Mouse (Mus musculus) embryonic facial prominence, embryonic 11.5 days (tissue): ENCODE data around the gene Ntf3. TPM values are rescaled to one million over a fixed set of nuclear protein-coding genes. Genes with fewer than 3 reads are reported as not detected.

ENCODE experiments used
- ATAC-seq: fragments of 200-750 bp; cut with Nextera tagmentation; replicated peaks from 2 replicates; pipeline ENCODE4 v1.8.0; 2017; ENCODE audit warnings: low read depth; ENCODE audit not compliant: insufficient number of reproducible peaks, low FRiP score, low TSS enrichment
- DNase-seq: peaks from one replicate; pipeline ENCODE4 v3.0.0-alpha.2; 2015; ENCODE audit warnings: low spot score
- H3K27ac ChIP-seq: fragments of 300-500 bp; sonication (generic); replicated peaks from 2 replicates; pipeline ENCODE4 v1.5.1; 2014; ENCODE audit warnings: mild to moderate bottlenecking, low read depth, low read length, control low read depth
- H3K27me3 ChIP-seq: fragments of 300-500 bp; sonication (generic); 2 replicates; pipeline ENCODE4 v1.6.1; 2014; ENCODE audit warnings: mild to moderate bottlenecking, low read length, moderate library complexity, mixed read lengths; ENCODE audit not compliant: control insufficient read depth, insufficient read depth
- H3K36me3 ChIP-seq: fragments of 300-500 bp; sonication (generic); replicated peaks from 2 replicates; pipeline ENCODE4 v1.6.1; 2014; ENCODE audit warnings: low read depth, mild to moderate bottlenecking, low read length, moderate library complexity, mixed read lengths; ENCODE audit not compliant: control insufficient read depth, insufficient read depth
- H3K4me1 ChIP-seq: fragments of 300-500 bp; sonication (generic); 2 replicates; pipeline ENCODE4 v1.6.1; 2014; ENCODE audit warnings: low read length, mixed read lengths; ENCODE audit not compliant: control insufficient read depth, insufficient read depth
- H3K4me2 ChIP-seq: fragments of 300-500 bp; sonication (generic); 2 replicates; pipeline ENCODE4 v1.6.1; 2014; ENCODE audit warnings: low read depth, mild to moderate bottlenecking, control low read depth, low read length, moderate library complexity
- H3K4me3 ChIP-seq: fragments of 300-500 bp; sonication (generic); 2 replicates; pipeline ENCODE4 v1.5.1; 2014; ENCODE audit warnings: low read depth, low read length, control low read depth
- H3K9ac ChIP-seq: fragments of 300-500 bp; sonication (generic); replicated peaks from 2 replicates; pipeline ENCODE4 v1.6.1; 2014; ENCODE audit warnings: mild to moderate bottlenecking, control low read depth, low read length
- H3K9me3 ChIP-seq: fragments of 300-500 bp; sonication (generic); replicated peaks from 2 replicates; pipeline ENCODE4 v1.6.1; 2016; ENCODE audit warnings: mild to moderate bottlenecking, low read length, inconsistent platforms, mixed read lengths; ENCODE audit not compliant: control insufficient read depth
- WGBS: fragments of 180-500 bp; shearing (Covaris S2); extraction: QIAGEN DNeasy Blood & Tissue Kit; methylation state at CpG from one replicate; pipeline ENCODE4 v1.1.7; 2014; 5-methylcytosine and 5-hydroxymethylcytosine counted together
- polyA plus RNA-seq: library from polyadenylated mRNA; unstranded; fragments of >200 nt; fragmentation: Nextera tagmentation; extraction: Ambion mirVana; gene quantifications from 2 replicates; pipeline ENCODE4 v1.2.1, GENCODE M21; 2014

Ntf3 gene
- polyA plus RNA-seq, 1 experiment from 2014 or later = 28.0 TPM

DNA sequence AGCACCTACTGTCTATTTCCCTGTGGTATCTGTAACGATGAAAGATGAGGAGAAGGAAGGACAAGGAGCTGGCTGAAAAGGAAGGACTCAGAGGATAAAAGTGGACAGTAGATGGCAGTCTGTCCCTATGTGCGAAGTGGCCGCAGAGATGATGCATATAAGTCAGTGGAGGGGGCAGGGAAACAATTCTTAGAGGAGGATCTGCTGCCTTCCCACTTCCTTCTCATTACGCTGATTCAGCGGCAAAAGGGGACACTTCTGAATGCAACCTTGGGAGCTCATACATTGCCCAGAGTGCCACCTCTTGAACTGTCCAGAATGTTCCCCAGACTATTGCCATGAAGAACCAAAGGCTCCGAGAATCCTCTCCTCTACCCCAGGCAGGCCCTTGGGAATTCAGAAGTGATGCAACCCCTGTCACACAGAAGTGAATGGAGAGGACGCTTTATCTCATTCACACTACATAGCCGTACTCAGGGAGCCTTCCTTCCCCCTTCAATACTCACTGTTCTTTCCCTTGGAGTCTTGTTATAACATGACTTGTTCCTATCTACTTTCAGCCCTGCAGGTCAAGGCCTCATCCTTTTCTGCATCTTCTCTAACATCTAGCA is 12.2 kb downstream of the Ntf3 start:
- H3K4me3 ChIP-seq = no peak overlapping the region
- no peak overlapping the region for H3K27ac ChIP-seq
- no peak; the same call in 1 of the 2 replicates for ATAC-seq
- H3K9ac ChIP-seq = no peak overlapping the region
- H3K9me3 ChIP-seq = no peaks in the 10 kb centered on the region
- no peaks in the 10 kb centered on the region for H3K27me3 ChIP-seq
- no peaks in the 10 kb centered on the region for H3K36me3 ChIP-seq
- 43% methylated on average over 8 of the region's 8 CpGs for WGBS
- H3K4me1 ChIP-seq = peaks cover 4% of the 10 kb centered on the region; the same call in 1 of the 2 replicates
- no peak overlapping the region for H3K4me2 ChIP-seq
- peak; percentile 55 for DNase-seq

DNA sequence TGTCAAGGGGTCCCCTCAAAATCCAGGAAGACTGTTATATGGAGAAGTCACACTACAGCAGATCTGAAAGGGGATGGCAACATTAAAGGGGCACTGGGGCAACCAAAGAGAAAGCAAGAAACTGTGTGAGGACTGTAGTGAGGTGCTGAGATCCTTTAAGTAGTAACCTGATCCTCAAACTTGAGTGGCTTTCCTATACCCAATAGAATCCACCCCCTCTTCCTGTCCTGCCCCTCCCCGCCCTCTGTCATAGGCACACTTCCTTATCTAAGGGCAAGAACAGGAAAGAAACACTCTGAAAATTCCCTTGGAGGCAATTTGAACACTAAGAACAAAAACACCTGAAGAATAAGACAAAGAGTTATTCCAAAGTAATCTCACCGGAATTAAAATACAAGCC is 13.6 kb downstream of the Ntf3 start:
- no peaks in the 10 kb centered on the region for H3K9me3 ChIP-seq
- no peaks in the 10 kb centered on the region for H3K36me3 ChIP-seq
- no peak overlapping the region for H3K9ac ChIP-seq
- H3K27me3 ChIP-seq = no peaks in the 10 kb centered on the region
- H3K4me2 ChIP-seq = no peak overlapping the region
- peaks cover 2% of the 10 kb centered on the region; the same call in 1 of the 2 replicates for H3K4me1 ChIP-seq
- H3K27ac ChIP-seq = no peak overlapping the region
- DNase-seq = no peak
- no peak for ATAC-seq
- 65% methylated on average over 2 of the region's 2 CpGs for WGBS
- no peak overlapping the region for H3K4me3 ChIP-seq

DNA sequence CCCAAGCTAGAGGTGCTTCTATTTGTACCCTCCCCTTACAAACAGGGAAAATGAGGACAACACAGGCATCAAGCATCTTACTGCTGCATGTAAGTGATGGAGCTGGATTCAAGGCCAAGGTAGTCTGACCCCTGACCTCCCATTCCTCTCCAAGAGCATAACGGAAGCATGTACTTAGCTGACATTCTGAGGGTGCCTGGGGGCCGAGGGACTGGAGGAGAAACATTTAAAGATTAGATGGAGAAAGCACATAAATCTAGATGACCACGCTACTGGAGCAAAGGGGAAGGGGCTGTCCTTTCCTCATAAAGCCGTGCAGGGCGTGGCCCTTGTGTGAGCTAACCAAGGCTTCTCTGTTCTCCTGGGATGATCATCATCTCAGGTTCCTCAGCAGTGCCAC is 23.1 kb downstream of the Ntf3 start:
- no peak overlapping the region for H3K4me2 ChIP-seq
- no peaks in the 10 kb centered on the region for H3K36me3 ChIP-seq
- ATAC-seq = no peak
- H3K27me3 ChIP-seq = no peaks in the 10 kb centered on the region
- no peak for DNase-seq
- H3K9ac ChIP-seq = no peak overlapping the region
- H3K4me1 ChIP-seq = no peaks in the 10 kb centered on the region
- H3K4me3 ChIP-seq = no peak overlapping the region
- H3K27ac ChIP-seq = no peak overlapping the region
- 70% methylated on average over 5 of the region's 5 CpGs for WGBS
- no peaks in the 10 kb centered on the region for H3K9me3 ChIP-seq

DNA sequence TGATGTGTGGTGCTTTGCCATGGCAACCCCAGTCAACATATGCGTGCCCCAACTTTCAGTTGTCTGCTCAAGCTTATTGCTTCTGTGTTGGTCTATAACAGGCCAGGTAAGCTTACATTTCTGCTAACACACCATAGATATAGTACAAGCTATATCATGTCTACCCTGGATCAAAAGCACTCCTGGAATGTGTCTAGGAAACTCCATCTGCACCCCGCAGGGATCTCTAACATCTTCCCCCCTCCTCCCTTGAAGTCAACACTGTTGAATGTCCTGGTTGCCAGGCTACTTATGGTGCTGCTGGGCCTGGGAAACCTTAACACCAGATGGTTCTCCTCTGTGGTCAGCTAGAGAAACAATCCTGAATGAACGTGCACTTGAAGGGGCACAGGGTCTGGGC is 24.0 kb downstream of the Ntf3 start:
- Histone ChIP-seq H3K9me3 (no peaks in the 10 kb centered on the region), H3K4me2 (no peak overlapping the region), H3K4me3 (no peak overlapping the region), H3K27me3 (no peaks in the 10 kb centered on the region), H3K36me3 (no peaks in the 10 kb centered on the region; the same call in 1 of the 2 replicates), H3K9ac (no peak overlapping the region), H3K27ac (no peak overlapping the region), H3K4me1 (no peaks in the 10 kb centered on the region)
- 50% methylated on average over 3 of the region's 3 CpGs for WGBS
- no peak for DNase-seq
- ATAC-seq = no peak

DNA sequence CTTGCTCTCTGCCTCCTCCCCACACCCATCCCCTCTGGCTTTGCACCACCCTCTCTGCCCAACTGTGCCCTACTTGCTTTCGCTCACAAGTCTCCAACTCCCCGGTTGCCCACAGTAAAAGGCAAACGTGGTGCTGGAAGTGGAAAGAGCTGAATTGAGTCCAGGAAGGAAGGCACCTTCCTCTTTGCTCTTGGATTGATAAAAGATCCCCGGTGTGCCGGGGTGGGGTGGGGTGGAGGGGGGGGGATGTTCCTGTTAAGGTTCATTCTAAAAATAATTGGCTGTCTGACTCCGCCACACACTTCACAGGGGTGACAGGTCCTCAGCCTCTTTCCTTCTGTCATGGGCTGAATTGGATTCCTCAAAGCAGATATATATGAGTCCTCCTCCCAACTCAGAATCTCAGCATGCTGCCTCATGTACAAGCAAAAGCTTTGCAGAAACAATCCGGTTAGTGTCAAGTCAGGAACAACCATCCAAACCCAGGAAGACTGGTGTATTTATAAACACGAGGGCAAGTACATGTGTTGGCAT is 24.6 kb downstream of the Ntf3 start:
- no peak overlapping the region for H3K9ac ChIP-seq

DNA sequence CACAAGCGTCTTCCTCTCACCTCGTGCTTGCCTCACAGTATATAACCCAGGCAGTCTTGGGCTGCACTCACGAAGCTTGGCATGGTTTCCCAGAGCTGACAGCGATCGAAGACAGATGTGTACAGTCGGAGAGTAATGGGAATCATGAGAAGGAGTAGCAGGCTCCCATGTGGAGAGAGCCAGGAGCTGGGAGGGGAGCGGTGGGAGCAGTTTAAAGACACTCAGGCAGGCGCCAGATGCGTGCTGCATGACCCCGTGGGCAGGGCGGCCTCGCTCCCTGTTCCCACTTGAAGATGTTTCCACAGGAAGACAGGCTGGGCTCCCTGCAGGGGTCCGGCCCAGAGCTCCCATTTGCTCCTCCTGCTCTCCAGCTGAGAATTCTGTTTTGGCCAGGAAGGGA is 25.2 kb downstream of the Ntf3 start:
- Histone ChIP-seq H3K9me3 (no peaks in the 10 kb centered on the region), H3K36me3 (no peaks in the 10 kb centered on the region; the same call in 1 of the 2 replicates), H3K4me3 (no peak overlapping the region), H3K4me2 (no peak overlapping the region), H3K27me3 (no peaks in the 10 kb centered on the region), H3K9ac (no peak overlapping the region), H3K4me1 (no peaks in the 10 kb centered on the region), H3K27ac (no peak overlapping the region)
- no peak; the same call in 1 of the 2 replicates for ATAC-seq
- 61% methylated on average over 13 of the region's 13 CpGs for WGBS
- no peak for DNase-seq

More for the DNA sequence above, 24.6 kb downstream of the Ntf3 start:
- DNase-seq (no peak), ATAC-seq (no peak)
- H3K27me3 ChIP-seq = no peaks in the 10 kb centered on the region
- no peaks in the 10 kb centered on the region for H3K9me3 ChIP-seq
- H3K4me2 ChIP-seq = no peak overlapping the region
- H3K4me3 ChIP-seq = no peak overlapping the region
- no peak overlapping the region for H3K27ac ChIP-seq
- H3K4me1 ChIP-seq = no peaks in the 10 kb centered on the region
- WGBS = 70% methylated on average over 8 of the region's 8 CpGs
- no peaks in the 10 kb centered on the region; the same call in 1 of the 2 replicates for H3K36me3 ChIP-seq

DNA sequence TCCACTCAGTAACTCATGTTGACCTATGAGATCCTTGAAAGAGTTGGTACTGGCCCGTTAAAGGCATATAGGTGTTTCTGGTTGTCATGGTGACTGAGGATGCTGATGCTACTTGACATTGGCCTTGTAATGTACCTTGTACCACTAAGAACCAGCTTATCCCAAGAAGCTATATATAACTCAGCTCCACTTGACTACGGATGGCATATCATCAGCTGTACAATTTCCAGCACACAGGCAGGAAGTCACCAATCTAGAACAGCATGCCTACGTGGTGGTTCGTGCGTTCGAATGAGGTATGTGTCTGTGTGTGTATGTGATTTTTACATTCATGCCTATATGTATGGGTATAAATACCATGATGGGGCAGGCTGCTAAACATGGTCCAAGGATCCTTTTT is 25.7 kb downstream of the Ntf3 start:
- Histone ChIP-seq H3K36me3 (no peaks in the 10 kb centered on the region; the same call in 1 of the 2 replicates), H3K4me2 (no peak overlapping the region), H3K27ac (no peak overlapping the region), H3K4me1 (no peaks in the 10 kb centered on the region), H3K4me3 (no peak overlapping the region), H3K9me3 (no peaks in the 10 kb centered on the region), H3K9ac (no peak overlapping the region), H3K27me3 (no peaks in the 10 kb centered on the region)
- WGBS = 92% methylated on average over 6 of the region's 6 CpGs
- DNase-seq (no peak), ATAC-seq (no peak)

DNA sequence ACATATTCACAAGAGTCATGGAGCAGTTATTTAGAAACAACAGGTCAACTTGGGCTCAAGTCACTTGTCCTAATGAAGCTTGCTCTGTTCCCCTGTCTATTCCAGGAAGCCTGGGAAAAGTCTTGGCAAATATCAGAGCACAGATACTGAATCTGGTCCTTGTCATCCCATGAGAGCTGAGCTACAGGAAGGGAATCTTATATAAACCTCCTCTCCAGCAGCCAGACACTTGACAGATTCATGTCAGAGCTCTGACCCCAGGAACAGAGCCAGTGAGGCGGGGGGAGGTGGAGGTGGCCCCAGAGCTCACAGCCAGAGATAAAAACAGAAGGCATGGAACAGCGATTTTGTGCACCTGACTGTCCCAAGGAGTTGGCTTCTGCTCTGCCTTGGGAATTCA is 26.3 kb downstream of the Ntf3 start:
- Histone ChIP-seq H3K27me3 (no peaks in the 10 kb centered on the region), H3K4me3 (no peak overlapping the region), H3K4me2 (no peak overlapping the region), H3K27ac (no peak overlapping the region), H3K4me1 (no peaks in the 10 kb centered on the region), H3K36me3 (no peaks in the 10 kb centered on the region; the same call in 1 of the 2 replicates), H3K9ac (no peak overlapping the region), H3K9me3 (no peaks in the 10 kb centered on the region)
- WGBS = 84% methylated on average over 2 of the region's 2 CpGs
- ATAC-seq (no peak), DNase-seq (no peak)
